Mouse (Mus musculus): Measurements from ENCODE around the gene Zc3h12c.

Gene Zc3h12c

GRCm38 (mm10) chr9:52167084-52167483, 1.3 kb downstream of the Zc3h12c start:
- no peak for DNase-seq (ENCODE audit: low read depth, low spot score)

DNA sequence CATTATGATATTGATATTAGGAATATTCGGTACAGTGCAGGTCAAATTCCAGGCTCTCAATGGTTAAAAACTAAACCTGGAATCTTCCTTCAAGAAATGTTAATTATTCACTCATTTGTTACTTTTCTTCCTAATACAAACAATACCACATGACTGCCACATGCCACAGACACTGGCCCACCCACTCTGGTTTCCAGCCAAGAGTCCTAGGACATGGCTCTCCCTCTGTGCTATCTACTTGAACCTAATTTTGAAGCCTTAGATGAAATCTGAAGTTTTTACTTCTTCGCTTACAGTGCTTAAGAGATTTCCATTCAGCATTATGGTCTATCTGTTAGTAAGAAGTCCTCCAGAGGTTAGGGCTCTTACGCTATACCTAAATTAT, 2.7 kb downstream of the Zc3h12c start:
- no peak for DNase-seq (ENCODE audit: low read depth, low spot score)

DNA sequence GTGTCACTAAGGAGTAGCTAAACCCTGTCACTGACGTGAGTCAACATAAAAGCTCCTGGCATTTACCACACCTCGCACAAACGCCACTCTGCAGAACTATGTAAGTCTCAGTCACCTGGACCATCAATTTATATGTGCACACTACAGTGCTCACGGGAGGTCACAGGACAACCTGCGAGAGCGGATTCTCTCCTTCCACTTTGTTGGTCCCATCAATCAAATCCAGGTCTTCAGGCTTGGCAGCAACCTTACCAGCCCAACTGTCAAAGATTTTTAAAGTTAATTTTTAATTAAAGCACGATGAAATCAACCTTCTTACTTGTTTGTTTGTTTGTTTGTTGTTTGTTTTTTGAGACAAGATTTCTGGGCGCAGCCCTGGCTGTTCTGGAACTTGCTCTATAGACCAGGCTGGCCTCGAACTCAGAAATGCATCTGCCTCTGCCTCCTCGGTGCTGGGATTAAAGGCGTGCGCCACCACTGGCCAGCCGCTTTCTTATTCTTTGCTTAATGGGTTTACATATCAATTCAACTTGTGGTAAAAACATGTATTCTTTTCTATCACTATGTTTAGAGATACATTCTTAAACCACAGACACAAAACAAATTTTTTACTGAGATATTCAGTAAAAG, 3.2 kb downstream of the Zc3h12c start:
- no peak for DNase-seq (ENCODE audit: low read depth, low spot score)

DNA sequence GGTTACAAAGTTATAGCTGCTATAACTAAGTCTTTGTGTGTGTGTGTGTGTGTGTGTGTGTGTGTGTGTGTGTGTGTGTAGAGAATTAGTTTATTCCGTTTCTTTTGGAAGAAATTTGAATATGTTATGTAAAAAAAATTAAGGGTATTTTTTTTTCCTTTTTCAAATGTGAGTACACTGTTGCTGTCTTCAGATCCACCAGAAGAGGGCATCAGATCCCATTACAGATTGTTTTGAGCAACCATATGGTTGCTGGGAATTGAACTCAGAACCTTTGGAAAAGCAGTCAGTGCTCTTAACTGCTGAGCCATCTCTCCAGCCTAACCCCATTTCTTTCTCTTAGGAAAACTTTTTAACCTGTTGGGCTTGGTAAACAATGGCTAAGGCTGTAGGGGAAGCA, 7.9 kb downstream of the Zc3h12c start:
- no peak for DNase-seq (ENCODE audit: low read depth, low spot score)

DNA sequence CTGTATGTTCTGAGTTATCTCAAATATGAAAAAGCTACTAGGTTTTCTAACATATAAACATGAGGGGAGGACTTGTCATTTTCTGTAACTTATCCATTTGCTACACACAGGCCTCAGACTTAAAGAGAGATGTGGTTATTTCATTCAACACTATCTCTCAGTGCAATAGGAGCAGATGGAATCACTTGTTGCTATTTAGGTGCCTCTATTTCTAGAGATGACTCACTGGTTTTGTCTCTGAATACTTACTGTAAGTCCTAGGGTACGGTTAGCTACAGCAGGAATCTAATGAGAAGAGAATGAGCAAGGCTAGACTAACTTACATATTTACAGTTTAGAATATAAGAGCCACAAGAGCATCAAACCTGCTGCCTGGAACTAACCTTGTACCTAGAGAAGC, 9.8 kb downstream of the Zc3h12c start:
- no peak for DNase-seq (ENCODE audit: low read depth, low spot score)

DNA sequence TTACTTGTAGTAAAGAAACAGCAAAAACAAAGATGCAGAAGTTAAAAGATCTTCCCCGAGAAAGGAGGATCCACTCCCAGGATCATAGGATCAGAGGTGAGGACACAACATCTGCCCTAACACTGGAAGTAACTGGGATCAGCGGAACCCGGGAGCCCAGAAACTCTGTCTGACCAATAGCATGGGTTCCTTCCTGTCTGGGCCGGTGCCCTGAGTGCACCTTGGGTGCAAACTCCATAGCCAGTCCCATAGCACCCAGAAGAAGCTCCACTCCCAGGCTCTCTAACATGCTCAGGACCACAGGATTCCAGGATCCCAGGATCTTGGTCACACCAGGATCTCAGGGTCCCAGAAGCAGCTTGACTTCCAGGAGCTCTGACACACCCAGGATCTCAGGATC, 13.0 kb downstream of the Zc3h12c start:
- no peak for DNase-seq (ENCODE audit: low read depth, low spot score)

DNA sequence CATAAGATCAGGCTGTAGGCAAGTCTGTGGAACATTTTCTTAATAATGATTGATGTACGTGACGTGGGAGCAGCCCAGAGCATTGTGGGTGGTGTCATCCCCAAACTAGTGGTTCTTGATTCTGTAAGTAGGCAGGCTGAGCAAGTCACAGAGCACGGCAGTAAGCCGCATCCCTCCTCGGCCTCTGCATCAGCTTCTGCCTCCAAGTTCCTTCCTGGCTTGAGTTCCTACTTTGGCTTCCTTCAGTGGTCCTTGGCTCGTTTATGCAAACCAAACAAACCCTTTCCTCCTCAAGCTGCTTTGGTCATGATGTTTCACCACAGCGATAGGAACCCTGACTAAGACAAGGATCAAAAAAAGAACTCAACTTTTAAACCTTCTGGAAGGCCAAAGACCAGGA, 14.1 kb downstream of the Zc3h12c start:
- no peak for DNase-seq (ENCODE audit: low read depth, low spot score)

GRCm38 (mm10) chr9:52152076-52152826, 16.1 kb downstream of the Zc3h12c start:
- no peak for DNase-seq (ENCODE audit: low read depth, low spot score)

DNA sequence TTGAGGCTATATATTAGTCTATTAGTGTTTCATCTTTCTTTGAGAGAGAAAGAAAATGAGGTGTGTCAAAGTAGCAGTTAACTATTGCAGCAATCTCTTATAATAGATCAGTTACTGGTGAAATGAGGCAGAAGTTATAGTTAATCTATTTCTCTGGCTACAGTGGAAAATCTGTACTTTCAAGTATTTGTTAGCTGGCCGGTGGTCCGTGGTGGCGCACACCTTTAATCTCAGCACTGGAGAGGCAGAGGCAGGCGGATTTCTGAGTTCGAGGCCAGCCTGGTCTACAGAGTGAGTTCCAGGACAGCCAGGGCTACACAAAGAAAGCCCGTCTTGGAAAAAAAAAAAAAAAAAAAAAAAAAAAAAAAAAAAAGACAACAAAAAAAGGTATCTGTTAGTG, 18.6 kb downstream of the Zc3h12c start:
- DNase-seq (ENCODE audit: low read depth, low spot score), result no peak

DNA sequence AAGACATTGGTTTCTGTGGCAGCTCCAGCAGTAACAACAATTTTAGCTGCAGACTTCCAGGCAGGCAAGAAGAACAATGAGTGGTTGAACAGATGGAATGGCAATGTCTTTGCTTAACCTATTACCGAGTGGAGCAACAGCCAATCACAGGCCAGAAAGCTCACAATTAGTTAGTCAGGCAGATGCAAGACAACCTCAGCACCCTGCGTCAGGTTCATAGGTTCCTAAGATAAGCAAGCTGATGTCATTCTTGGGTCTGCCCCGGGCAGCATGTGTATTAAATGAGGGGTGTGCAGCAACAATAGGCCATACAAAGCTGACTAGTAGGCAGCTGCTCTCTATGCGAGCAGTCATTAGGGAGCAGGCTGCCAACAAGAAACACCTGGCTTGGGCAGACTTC, 19.1 kb downstream of the Zc3h12c start:
- DNase-seq (ENCODE audit: low read depth, low spot score), result no peak

DNA sequence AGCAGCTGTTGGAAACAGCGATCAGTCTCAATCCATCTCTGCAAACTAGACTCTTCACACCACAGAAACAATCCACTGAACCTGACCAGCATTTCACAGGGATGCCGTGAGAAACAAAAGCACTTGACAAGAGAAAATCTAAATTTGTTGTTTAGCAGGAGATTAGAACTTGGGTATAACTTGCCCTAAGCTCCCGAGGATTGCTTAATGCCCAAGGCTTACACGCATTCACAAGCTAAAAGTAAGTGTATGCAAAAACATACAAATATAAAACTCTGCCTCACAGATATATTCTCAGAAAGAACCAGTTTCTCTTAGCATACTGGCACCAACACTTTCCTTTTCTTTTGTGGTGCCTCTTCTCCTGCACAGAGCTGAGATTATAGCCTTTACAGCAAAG, 19.5 kb downstream of the Zc3h12c start:
- DNase-seq (ENCODE audit: low read depth, low spot score), result no peak

DNA sequence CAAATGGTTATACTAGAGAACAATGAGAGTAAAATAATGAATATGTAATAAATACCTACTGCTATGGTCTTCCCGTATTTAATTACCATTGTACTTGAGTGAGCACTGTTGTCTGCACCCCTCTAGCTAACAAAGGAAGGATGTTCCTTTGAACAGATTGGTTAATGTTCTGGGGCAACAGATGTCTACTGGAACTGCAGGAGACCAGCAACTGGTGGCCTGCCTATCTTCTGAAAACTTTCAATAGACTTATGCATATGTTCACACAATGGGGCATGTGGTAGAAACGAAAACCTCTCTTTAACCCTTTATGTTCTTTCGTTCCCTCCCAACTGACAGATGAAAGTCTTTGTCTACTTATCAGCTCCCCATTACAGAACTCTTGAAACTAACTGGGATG, 20.1 kb downstream of the Zc3h12c start:
- DNase-seq (ENCODE audit: low read depth, low spot score), result no peak

DNA sequence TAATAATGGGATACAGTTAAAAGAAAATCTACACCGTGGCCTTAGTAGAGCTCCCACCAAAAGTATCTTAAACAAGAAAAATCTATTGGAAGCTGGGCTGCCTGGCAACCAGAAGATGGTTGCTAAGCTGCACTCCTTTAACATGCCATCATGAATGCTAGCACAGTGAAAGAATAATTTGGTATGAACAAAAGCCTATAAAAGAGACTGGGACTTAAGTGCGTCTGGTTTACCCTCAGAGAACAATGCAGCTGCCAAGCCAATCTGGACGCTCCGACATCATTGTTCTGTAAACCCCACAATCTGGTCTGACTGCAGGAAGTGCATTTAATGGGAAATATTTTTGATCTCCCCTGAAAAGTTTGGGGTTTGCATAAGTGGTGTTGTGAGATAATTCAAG, 22.1 kb downstream of the Zc3h12c start:
- no peak for DNase-seq (ENCODE audit: low read depth, low spot score)

DNA sequence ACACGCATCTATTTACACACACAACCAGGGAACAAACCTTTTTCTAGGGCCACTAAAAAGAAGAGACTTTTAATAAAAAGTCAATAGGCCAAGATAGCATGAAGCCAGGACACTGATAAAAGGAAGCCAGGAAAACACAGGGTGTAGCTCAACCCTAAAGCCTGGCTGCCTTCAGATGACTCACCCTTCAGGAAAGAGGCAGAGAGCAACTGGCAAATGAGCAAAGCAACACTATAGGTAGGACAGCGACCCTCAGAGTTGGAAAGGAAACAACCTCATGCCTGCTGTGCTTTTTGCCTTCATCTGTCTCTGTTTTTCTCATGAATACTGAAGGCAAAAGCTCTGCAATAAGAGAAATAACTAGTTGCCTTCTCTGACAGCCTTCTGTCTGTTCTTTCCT, 35.6 kb downstream of the Zc3h12c start:
- DNase-seq (ENCODE audit: low read depth, low spot score), result no peak

DNA sequence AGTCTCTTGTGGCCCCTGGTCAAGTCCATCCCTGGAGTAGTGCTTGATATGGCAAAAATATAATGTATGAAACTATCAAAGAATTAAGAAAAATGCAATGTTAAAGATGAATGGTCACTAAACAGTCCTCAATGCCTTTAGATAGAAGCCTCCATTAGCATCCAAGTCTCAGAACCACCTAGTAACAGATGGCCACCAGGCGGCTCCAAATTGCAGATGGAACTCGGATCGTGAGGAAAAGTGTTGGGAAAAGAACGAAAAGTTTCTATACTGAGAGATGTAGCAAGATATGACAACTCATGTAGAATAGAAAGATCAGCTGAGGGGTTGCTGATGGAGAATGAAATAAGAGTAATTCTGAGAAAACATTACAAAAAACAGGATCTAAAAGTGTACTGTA, 38.0 kb downstream of the Zc3h12c start:
- no peak for DNase-seq (ENCODE audit: low read depth, low spot score)

DNA sequence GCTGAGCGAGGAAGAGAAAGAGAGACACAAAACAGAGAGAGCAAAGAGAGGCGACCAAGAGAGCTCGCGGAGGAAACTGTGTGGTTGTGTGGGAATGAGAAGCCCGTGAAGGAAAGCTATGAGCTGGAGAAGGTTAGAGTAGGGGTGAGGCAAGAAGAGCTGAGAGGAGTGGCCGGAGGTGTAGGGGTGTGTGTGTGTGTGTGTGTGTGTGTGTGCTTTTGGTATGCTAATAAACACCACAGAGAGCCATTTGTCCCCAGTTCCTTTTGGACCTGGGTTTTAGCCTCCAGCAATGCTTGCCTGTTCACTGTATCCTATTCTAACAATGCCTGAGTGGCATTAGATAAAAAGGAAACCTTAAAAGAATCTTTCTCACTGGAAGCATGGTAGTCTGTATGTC, 43.1 kb downstream of the Zc3h12c start:
- peak; percentile 27 for DNase-seq (ENCODE audit: low read depth, low spot score)

GRCm38 (mm10) chr9:52119212-52119611, 49.2 kb downstream of the Zc3h12c start:
- no peak for DNase-seq (ENCODE audit: low read depth, low spot score)

GRCm38 (mm10) chr9:52113091-52113490, 55.3 kb downstream of the Zc3h12c start:
- DNase-seq (ENCODE audit: low read depth, low spot score), result no peak

DNA sequence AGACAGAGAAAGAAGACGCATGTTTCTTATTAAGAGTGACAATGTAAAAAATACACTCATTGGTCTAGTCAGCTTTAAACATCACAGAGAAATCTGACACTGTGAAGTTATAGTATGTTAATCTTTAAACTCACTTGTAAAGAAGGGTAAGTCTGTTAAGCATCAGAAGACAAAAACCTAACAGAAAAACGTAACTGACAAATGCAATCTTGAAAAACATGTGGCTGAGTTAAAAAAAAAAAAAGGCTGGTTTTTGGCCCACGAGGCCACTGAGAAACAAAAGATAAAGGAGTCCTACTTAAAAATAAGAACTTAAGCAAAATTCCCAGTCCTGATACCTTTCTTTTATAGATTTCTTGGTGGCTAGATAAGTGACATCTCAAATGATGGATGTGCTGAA, 57.6 kb downstream of the Zc3h12c start:
- no peak for DNase-seq (ENCODE audit: low read depth, low spot score)

DNA sequence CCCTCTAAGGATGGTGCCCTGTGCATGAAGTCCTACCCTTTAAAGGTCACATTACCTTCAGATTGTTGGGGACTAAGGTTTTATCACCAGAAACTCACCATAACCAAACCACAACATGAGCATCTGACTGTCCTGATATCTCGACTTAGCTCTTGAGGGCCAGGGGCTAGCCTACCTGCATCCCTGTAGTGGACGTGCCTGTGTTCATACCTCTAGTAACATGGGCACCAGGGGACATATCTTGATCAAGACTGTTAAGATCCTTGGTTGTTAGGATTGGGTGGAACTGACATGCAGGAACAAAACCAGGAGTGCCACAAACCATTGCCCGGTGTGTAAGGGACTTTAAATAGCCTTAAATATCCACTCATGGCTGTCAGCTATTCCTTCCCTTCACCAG, 61.2 kb downstream of the Zc3h12c start:
- no peak for DNase-seq (ENCODE audit: low read depth, low spot score)

GRCm38 (mm10) chr9:52105423-52105822, 62.9 kb downstream of the Zc3h12c start:
- DNase-seq (ENCODE audit: low read depth, low spot score), result no peak

DNA sequence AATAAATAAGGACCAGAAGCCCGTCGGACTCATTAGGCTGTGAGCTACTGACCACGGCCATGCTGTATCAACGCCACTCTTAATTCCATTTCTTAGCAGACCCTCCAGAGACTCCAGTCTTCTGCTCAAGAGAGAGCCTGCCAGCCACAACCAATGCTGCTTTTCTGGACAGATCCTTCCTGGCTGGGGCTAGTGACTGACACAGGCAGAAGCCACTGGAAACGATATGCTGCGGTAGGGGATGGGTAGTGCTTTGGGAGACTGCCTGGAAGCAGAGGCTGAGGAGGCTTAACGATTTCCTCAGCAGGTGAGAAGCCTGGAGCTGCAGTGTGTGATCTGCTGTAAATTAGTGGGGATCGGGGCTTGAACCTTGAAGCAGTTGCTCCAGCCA, 64.2 kb downstream of the Zc3h12c start:
- no peak for DNase-seq (ENCODE audit: low read depth, low spot score)

GRCm38 (mm10) chr9:52103448-52104224, 64.7 kb downstream of the Zc3h12c start:
- no peak for DNase-seq (ENCODE audit: low read depth, low spot score)

Measured in ES-CJ7 (cell line).